Mouse (Mus musculus) central nervous system, embryonic 11.5 days (tissue): ENCODE results near the gene Drd5. TPM values are rescaled to one million over a fixed set of nuclear protein-coding genes. Genes with fewer than 3 reads are reported as not detected.

Source experiments
- polyA plus RNA-seq: library from polyadenylated mRNA; depleted of rRNA; stranded (reverse); fragments of >200 nt; gene quantifications from 2 replicates; pipeline ENCODE4 v1.2.3, GENCODE M21; 2012; rRNA removed

Drd5 gene
- polyA plus RNA-seq = 0.02 and 0.06 TPM in 2 replicates

DNA sequence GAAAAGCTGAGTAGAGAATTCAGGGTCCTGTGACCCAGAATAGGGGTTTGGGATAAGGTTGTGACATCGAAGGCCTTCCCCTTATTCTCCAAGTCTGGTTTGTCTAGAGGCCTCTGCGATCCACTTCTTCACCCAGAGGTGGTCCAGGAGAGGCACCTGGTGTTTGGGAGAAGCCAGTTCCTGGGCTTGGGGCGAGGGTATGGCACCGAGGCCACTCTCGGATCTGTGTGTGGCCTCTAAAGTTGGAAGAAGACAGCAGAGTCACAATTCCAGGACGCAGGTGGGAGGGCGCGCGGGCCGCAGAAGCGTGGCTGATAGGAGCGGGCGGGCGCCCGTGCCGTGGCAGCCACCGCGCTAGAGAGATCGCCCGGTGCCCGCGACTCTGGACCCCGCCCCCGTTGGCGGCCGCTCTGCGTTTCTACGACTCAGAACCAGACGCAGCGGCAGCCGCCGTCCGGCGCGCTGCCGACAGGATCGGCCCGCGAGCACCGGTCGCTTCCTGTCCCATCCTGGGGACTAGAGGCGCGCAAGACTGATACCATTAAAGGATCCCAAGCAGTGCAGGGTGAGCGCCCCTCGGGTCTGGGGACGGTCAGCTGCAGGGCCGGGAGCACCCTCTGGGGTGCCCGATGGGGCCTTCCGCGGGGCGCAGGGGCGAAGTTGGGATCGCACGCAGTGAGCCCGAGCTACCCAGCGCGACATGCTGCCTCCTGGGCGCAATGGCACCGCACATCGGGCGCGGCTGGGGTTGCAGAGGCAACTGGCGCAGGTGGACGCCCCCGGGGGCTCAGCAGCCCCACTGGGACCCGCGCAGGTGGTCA is at the start of gene Drd5:
Gene Drd5 (plus strand): TSS at position 402 of the 821 bp plus-strand sequence.

DNA sequence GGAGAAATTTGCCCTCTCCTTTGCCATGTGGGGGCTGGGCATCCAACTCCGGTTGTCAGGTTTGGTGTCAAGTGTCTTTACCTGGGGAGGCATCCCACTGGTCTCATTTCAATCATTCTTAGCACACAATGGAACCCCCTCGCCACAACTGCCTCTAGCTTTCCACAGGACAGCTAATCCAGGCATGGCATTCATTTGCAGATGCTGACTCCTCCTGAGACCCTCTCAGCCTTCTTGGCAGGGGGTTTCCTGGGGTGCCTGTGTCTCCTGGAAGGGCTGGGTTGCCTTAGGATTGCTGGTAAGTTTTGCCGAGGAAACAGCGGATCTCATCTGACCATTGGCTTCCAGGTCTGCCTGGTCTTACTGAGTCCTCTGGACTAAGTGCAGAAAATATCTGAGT is 43.4 kb upstream of the Drd5 start, which contains the start of gene Otop1:
Gene Otop1 (plus strand): TSS at position 202 of the 400 bp plus-strand sequence.

Other genes starting within 250 kb of the Drd5 start
- 165 and 172 TPM in 2 replicates for gene Nsg1, start 159.5 kb upstream of the Drd5 start, polyA plus RNA-seq
- 25.8 and 27.0 TPM in 2 replicates for gene Zbtb49, start 98.9 kb upstream of the Drd5 start, polyA plus RNA-seq
- 75.2 and 123 TPM in 2 replicates for gene Lyar, start 98.9 kb upstream of the Drd5 start, polyA plus RNA-seq
- gene Tmem128, start 59.2 kb upstream of the Drd5 start, polyA plus RNA-seq = 50.1 and 70.9 TPM in 2 replicates
- gene Otop1, start 43.4 kb upstream of the Drd5 start, polyA plus RNA-seq = 0.02 TPM in 2 replicates
- gene Slc2a9, start 183.8 kb downstream of the Drd5 start, polyA plus RNA-seq = 0.67 and 0.86 TPM in 2 replicates
- gene Wdr1, start 243.9 kb downstream of the Drd5 start, polyA plus RNA-seq = 81.9 and 133 TPM in 2 replicates